Mouse (Mus musculus) right cerebral cortex, adult 18-20 months (tissue): ENCODE measurements at regions not wholly inside any gene's neighbourhood (a gene's known extent, or its start where the extent isn't known, plus 50 kb on each side); places are given as distances from the start of the nearest gene placed in this dataset.

Experiments used
- DNase-seq: peaks from one replicate; pipeline ENCODE4 v3.0.0; 2022; ENCODE audit warnings: mixed read lengths

DNA sequence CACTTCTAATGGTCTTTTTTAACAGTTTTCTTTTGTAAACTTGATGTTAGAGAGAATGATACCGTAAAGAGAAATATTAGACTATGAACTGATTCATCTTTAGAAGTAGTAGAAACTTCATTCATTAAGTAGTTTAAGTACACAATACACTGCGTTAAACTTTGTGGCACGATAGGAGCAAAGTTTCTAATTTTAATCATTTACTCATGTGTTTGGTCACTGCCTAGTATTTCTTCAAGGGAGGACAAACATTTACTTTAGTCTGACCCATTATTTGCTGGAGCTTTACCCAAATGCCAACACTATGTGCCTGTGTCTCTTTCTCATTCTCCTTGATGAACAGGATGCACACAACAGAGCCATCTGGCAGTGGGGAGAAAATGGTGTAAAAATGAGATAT, 200.6 kb downstream of the Chm start:
- DNase-seq, result no peak

DNA sequence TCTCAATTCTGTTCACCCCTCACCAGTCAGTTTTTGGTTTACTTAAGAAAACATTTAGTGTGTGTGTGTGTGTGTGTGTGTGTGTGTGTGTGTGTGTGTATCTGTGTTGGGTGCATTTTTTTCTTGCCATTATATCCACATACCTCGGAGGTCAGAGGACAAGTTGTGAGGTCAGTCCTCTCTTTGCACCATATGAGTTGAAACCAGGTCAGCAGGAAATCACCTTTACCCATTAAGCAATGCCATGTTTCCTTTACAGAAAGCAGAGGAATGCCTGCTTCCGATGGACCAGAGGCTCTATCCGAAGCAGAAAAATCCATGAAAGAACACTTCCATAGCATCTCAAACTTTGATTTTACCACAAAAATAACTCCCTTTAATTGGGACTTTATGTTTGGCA, 201.2 kb downstream of the Chm start:
- no peak for DNase-seq

DNA sequence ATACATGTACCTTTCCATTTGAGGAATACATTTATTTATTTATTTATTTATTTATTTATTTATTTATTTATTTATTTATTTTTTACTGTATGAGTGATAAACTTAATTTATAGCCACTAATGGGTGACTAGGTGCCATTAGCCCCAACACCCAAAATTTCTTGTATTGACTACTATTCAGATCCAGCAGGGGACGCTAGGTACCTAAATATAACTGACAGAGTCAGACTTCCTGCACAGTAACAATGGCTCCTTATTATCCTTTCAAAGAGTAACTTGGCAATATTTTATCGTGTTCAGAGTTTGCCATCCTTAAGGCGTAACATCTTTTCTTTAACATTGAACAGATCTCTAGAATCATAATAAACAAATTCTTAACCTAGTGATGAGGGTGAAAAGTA, 206.7 kb downstream of the Chm start:
- peak; percentile 0 for DNase-seq

DNA sequence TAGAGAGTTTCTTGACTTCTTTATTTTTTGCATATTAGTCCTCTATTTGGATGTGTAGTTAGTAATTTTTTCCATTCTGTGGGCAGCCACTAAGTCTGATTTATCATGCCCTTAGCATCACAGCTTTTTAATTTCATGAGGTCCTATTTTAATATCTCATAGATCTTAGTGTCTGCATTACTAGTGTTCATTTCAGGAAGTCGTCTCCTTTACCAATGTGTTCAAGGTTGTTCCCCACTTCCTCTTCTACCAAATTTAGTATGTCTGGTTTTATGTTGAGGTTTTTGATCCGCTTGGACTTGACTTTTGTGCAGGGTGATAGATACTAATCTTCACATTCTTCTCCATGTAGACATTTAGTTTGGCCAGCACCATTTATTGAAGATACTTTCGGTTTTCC, 221.2 kb downstream of the Chm start:
- no peak for DNase-seq

DNA sequence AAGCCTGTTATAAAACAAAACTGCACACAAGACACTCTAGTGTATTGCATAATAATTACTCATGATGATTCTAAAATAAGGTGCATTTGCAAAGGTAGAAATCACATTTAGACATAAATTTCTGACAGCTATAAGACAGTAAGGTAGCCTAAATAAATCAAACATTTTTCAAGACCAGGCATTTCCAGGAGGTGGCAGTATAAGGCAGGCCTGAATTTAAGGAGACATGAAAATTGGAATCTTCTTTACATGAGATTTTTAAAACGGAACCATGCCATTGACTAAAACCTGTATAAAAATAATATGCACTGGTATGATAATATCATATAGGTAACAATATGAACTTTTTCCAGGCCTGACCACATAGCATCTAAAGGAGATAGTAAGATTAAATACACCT, 235.5 kb downstream of the Chm start:
- DNase-seq, result peak; percentile 2

DNA sequence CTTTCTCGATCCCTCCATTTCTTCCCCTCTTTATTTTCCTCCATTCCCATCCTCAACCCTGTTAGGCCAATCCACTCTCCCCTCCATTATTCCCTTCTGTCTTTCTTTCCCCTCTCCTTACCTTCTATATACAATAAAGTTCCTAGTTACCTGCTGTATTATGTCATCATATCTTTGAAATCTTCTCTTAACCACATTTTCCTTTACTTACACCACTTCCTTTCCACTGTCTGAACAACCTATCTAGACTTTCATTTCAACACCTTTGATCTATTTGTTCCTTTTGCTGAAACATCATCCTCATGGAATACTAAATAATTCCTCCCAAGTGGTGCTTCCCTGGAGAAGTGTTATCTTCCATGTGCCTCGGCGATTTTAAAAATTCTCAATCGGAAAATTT, 237.8 kb downstream of the Chm start:
- DNase-seq, result no peak

DNA sequence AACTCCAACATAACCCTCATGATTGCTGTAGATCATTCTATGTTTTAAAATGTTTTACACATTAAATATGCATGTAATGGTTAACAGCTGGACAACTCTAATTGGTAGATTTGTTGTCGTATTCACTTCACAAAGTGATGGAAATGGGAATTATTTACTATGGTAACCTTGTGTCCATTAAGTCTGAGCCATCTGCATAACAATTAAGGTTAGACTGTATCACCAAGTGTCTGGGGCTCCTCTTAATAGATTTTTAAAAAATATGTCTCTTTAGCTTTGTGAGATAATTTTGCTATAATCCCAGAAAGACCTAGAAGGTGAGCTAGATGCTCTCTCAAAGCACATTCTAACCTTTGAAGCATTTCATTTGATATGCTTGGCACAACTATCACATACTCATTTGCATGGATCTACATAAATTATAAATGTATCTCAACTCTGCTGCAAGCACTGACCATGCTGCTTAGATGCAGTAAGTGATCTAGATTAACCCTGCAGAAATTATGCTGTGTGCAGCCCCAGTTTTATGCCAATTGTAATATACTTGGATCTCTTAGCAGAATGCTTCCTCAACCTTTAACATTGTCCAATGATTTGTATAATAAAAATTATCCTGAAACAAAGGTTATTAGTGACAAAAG, 227.2 kb upstream of the Pof1b start:
- no peak for DNase-seq

DNA sequence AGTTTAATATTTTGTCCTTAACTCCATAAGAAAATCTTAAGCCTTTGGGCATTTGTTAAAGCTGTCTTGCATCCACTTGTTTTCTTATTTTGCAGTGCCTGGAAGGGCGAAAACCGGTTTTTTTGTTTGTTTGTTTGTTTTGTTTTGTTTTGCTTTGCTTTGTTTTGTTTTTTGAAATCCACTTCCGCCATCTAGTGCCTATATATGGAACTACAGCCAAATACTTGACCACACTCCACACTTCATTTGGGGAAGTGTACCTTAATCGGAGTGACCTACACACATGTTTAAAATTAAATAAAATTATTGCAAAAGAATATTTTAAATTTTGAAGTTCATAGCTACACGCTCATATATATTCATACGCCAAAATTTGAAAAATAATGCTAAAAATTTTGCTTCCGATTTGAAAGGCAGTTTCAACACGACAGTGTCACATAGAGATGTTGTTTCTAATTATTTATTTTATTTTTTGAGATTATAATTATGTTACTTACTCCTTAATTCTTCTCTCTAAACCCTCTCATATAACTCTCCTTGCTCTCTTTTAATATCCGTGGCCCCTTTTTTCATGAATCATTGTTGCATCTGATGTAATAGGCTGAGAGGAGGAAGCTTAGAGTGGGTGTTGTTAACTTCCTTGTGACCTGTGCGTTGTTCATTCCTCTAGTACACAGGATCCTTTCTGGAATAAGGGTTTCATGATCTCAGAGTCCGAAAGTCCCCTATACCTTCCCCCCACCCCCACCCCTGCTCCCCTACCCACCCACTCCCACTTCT, 205.4 kb upstream of the Pof1b start:
- no peak for DNase-seq

DNA sequence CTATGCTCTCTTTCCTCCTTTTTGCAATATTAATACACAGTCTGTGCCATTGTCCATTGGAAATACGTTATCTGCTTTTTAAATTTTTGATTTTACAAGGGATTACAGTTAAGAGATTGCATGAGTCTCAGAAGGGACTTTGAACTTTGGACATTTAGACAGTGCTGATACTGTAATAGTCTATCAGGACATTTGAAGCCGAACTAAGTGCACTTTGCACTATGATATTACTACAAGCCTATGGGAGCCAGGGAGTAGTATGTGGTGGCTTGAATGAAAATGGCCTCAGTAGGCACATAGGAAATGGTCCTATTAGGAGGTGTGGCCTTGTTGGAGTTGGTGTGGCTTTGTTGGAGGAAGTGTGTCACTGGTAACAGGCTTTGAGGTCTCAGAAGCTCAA, 188.1 kb upstream of the Pof1b start:
- no peak for DNase-seq
